Mouse (Mus musculus) heart, embryonic 16.5 days (tissue): Measurements from ENCODE around the gene Vmn1r201. TPM values are rescaled to one million over a fixed set of nuclear protein-coding genes. Genes with fewer than 3 reads are reported as not detected.

Source experiments
- ATAC-seq: fragments of 200-750 bp; cut with Nextera tagmentation; replicated peaks from 2 replicates; pipeline ENCODE4 v1.8.0; 2017; ENCODE audit warnings: moderate number of reproducible peaks; ENCODE audit not compliant: insufficient read depth, low FRiP score; ENCODE audit errors: extremely low read depth
- H3K27ac ChIP-seq: fragments of 300-500 bp; sonication (generic); 2 replicates; pipeline ENCODE4 v1.5.1; 2014; ENCODE audit warnings: mild to moderate bottlenecking, low read length, control low read depth, moderate library complexity
- H3K27me3 ChIP-seq: fragments of 300-500 bp; sonication (generic); 2 replicates; pipeline ENCODE4 v1.6.1; 2014; ENCODE audit warnings: low read length, mixed read lengths; ENCODE audit not compliant: control insufficient read depth, insufficient read depth
- H3K36me3 ChIP-seq: fragments of 300-500 bp; sonication (generic); 2 replicates; pipeline ENCODE4 v1.6.1; 2014; ENCODE audit not compliant: control insufficient read depth, insufficient read depth
- H3K4me1 ChIP-seq: fragments of 300-500 bp; sonication (generic); 2 replicates; pipeline ENCODE4 v1.6.1; 2014; ENCODE audit warnings: low read length, mixed read lengths; ENCODE audit not compliant: control insufficient read depth, insufficient read depth
- H3K4me2 ChIP-seq: fragments of 300-500 bp; sonication (generic); 2 replicates; pipeline ENCODE4 v1.6.1; 2014; ENCODE audit warnings: low read depth, mild to moderate bottlenecking, control low read depth, low read length
- H3K4me3 ChIP-seq: fragments of 300-500 bp; sonication (generic); 2 replicates; pipeline ENCODE4 v1.5.1; 2014; ENCODE audit warnings: mild to moderate bottlenecking, control low read depth, low read length
- H3K9ac ChIP-seq: fragments of 300-500 bp; sonication (generic); 2 replicates; pipeline ENCODE4 v1.6.1; 2014; ENCODE audit warnings: low read length, control low read depth
- H3K9me3 ChIP-seq: fragments of 300-500 bp; sonication (generic); replicated peaks from 2 replicates; pipeline ENCODE4 v1.6.1; 2016; ENCODE audit warnings: low read length; ENCODE audit not compliant: control insufficient read depth
- WGBS: fragments of 180-500 bp; shearing (Covaris S2); extraction: QIAGEN DNeasy Blood & Tissue Kit; methylation state at CpG from one replicate; pipeline ENCODE4 v1.1.7; 2014; 5-methylcytosine and 5-hydroxymethylcytosine counted together
- polyA plus RNA-seq: library from polyadenylated mRNA; unstranded; fragments of >200 nt; fragmentation: Nextera tagmentation; extraction: Ambion mirVana; gene quantifications from 2 replicates; pipeline ENCODE4 v1.2.1, GENCODE M21; 2015

The Vmn1r201 gene
- not detected in 2 replicates for polyA plus RNA-seq

- WGBS, result 38% methylated on average over 1 of the region's 1 CpGs
- Histone ChIP-seq H3K4me2 (no peak within 1 kb of the TSS), H3K9me3 (no peaks in the 10 kb centered on the region), H3K27ac (no peak within 1 kb of the TSS), H3K4me1 (no peaks in the 10 kb centered on the region), H3K9ac (no peak within 1 kb of the TSS), H3K27me3 (no peaks in the 10 kb centered on the region), H3K36me3 (no peaks in the 10 kb centered on the region), H3K4me3 (no peak within 1 kb of the TSS)
- ATAC-seq, result no peak
Observed at GRCm38 (mm10) chr13:22471623-22472022, at the start of gene Vmn1r201. Gene Vmn1r201, plus strand, starts transcription at chr13:22471923.

- no peak overlapping the region for H3K4me2 ChIP-seq
- H3K36me3 ChIP-seq, result no peaks in the 10 kb centered on the region
- no peaks in the 10 kb centered on the region for H3K9me3 ChIP-seq
- H3K9ac ChIP-seq, result no peak overlapping the region
- H3K27ac ChIP-seq, result no peak overlapping the region
- H3K4me3 ChIP-seq, result no peak overlapping the region
- H3K27me3 ChIP-seq, result no peaks in the 10 kb centered on the region
- no peak for ATAC-seq
- no peaks in the 10 kb centered on the region for H3K4me1 ChIP-seq
Observed at GRCm38 (mm10) chr13:22455145-22455544, 16.6 kb upstream of the Vmn1r201 start.

- Histone ChIP-seq H3K4me3 (no peak overlapping the region), H3K4me2 (no peak overlapping the region), H3K27me3 (no peaks in the 10 kb centered on the region), H3K4me1 (no peaks in the 10 kb centered on the region), H3K27ac (no peak overlapping the region), H3K9ac (no peak overlapping the region), H3K9me3 (no peaks in the 10 kb centered on the region), H3K36me3 (no peaks in the 10 kb centered on the region)
- ATAC-seq, result no peak
- 67% methylated on average over 3 of the region's 3 CpGs for WGBS
Observed at GRCm38 (mm10) chr13:22502431-22502830, 30.7 kb downstream of the Vmn1r201 start.

- Histone ChIP-seq H3K4me2 (no peak within 1 kb of the TSS), H3K9ac (no peak within 1 kb of the TSS), H3K36me3 (no peaks in the 10 kb centered on the region), H3K4me3 (no peak within 1 kb of the TSS), H3K9me3 (no peaks in the 10 kb centered on the region), H3K4me1 (no peaks in the 10 kb centered on the region), H3K27me3 (no peaks in the 10 kb centered on the region), H3K27ac (no peak within 1 kb of the TSS)
- no peak for ATAC-seq
Observed at GRCm38 (mm10) chr13:22505281-22505680, 33.6 kb downstream of the Vmn1r201 start, which contains the start of gene Vmn1r202. Gene Vmn1r202, minus strand, starts transcription at chr13:22505381.

GRCm38 (mm10) chr13:22517814-22518213 lies 46.1 kb downstream of the Vmn1r201 start, which contains the start of gene Vmn1r203:
Gene Vmn1r203, plus strand, starts transcription at chr13:22518114.
- Histone ChIP-seq H3K27ac (no peak within 1 kb of the TSS), H3K4me1 (no peaks in the 10 kb centered on the region), H3K36me3 (no peaks in the 10 kb centered on the region), H3K27me3 (no peaks in the 10 kb centered on the region), H3K9me3 (no peaks in the 10 kb centered on the region), H3K9ac (no peak within 1 kb of the TSS), H3K4me2 (no peak within 1 kb of the TSS), H3K4me3 (no peak within 1 kb of the TSS)
- no peak for ATAC-seq

Other genes starting within 250 kb of the Vmn1r201 start
- gene Vmn1r193, start 248.8 kb upstream of the Vmn1r201 start, polyA plus RNA-seq, result not detected in 2 replicates
- not detected in 2 replicates for gene Vmn1r194, start 227.7 kb upstream of the Vmn1r201 start, polyA plus RNA-seq
- not detected in 2 replicates for gene Vmn1r195, start 201.4 kb upstream of the Vmn1r201 start, polyA plus RNA-seq
- not detected in 2 replicates for gene Vmn1r196, start 182.0 kb upstream of the Vmn1r201 start, polyA plus RNA-seq
- not detected in 2 replicates for gene Vmn1r197, start 147.3 kb upstream of the Vmn1r201 start, polyA plus RNA-seq
- not detected in 2 replicates for gene Vmn1r198, start 121.6 kb upstream of the Vmn1r201 start, polyA plus RNA-seq
- not detected in 2 replicates for gene Vmn1r199, start 92.1 kb upstream of the Vmn1r201 start, polyA plus RNA-seq
- not detected in 2 replicates for gene Vmn1r200, start 81.5 kb upstream of the Vmn1r201 start, polyA plus RNA-seq
- gene Vmn1r202, start 33.5 kb downstream of the Vmn1r201 start, polyA plus RNA-seq, result not detected in 2 replicates
- gene Vmn1r203, start 46.2 kb downstream of the Vmn1r201 start, polyA plus RNA-seq, result not detected in 2 replicates
- not detected in 2 replicates for gene Vmn1r204, start 81.3 kb downstream of the Vmn1r201 start, polyA plus RNA-seq
- not detected in 2 replicates for gene Vmn1r205, start 121.1 kb downstream of the Vmn1r201 start, polyA plus RNA-seq
- gene Vmn1r206, start 152.3 kb downstream of the Vmn1r201 start, polyA plus RNA-seq, result not detected in 2 replicates